Mouse (Mus musculus) adipocyte (in vitro differentiated cells): ENCODE data around the gene Glp2r.

Experiments
- DNase-seq: peaks from one replicate; pipeline ENCODE4 v3.0.0-alpha.2; 2016; ENCODE audit warnings: low spot score

Gene Glp2r

DNA sequence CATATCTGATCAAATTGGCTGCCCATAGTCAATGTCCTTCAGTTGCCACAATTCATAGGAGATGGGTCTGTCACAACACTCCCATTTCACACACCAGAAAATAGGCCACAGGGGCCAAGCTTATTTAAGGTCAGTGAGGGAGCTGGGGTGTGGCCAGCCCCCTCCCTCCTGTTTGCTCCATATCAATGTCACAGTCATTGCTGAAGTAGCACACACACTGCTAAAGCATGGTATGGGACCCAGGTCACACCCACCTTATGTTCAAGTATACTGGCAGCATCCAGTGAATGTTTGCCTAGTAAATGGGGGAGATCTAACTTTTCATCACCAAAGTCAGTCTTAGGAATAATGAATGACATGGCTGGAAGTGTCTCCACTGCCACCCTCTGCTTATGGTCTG is 42.2 kb downstream of the Glp2r start:
- no peak for DNase-seq

DNA sequence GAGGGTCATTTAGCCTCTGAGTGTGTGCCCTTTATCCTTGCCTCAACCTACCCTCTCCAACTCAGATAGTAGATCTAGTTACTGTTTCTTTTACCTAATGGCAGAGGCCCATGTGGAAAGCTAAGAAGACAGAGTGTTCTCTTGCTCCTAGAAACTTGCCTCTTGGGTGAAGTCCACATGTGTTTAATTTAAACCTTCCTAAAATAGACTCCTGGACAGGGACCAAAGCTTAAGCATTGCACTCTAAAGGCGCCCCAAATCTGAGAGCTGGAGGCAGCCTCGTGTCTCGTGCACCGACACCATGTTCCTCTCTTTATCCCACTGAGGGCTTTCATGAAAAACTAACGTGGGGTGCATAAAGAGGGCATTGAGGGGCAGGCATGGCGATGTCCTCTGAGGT is 43.9 kb downstream of the Glp2r start:
- DNase-seq = peak; percentile 8

DNA sequence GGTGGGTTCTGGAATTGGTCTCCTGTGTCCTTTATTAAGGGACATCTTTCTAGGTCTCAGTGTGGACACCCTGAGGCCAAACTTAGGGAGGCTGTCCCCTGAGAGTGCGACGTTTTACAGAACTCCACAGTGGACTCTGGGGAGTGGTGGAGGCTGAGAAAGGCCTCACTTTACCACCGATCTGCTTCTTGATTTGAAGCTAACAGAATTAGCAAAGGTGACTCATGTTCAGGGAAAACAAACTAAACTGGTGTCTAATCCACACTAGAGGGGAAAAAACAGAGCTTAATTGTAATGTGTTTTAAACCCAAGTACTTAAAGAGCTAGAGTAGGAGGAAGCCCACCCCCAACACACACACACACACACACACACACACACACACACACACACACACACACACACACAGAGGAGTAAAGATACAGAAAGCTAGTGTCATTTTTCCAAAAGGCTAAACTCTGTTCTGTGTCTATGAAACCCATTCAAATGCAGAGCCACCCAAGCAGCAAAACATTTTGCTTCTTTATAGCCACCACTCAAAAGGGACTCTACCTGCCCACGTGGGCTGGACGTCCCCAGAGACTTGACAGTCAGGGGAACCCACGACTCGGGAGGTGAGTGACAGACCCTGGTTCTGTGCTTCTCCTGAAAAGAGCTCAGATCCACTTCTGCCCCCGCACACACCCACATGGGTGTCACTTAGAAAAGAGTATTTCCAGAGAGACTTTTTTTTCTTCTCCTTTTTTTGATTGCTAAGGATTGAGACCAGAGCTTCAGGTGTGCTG is 47.5 kb downstream of the Glp2r start:
- no peak for DNase-seq

DNA sequence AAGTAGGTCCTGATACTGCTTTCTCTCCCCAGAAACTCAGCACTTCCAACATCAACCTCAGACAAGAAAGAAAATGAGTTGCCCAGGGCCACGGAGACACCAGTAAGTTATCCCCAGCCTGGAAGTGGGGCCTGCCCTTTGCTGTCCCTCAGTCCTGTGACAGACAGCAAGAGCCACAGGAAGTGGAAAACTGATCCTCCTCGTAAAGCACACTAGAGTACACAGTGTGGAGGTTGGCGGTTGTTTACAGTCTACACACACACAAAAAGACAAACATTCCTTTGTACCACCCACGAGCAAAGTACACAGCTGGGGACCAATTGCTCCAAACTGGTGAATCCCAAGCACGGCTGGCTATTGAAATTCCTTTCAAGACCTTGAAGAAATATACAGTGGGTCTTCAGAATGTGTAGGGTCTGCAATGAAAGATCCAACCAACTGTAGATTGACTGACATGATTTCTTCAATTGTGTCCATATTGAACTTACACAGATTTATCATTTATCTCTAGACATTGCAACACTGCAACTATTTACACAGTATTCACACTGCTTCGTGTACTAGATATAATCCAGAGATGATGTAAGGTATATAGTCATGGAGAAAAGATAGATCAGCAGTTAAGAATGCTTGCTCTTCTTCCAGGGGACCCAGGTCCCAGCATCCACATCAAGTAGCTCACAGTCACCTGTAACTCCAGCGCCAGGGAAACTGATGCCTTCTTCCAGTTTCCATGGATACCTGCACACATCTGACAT is 48.4 kb downstream of the Glp2r start:
- no peak for DNase-seq

DNA sequence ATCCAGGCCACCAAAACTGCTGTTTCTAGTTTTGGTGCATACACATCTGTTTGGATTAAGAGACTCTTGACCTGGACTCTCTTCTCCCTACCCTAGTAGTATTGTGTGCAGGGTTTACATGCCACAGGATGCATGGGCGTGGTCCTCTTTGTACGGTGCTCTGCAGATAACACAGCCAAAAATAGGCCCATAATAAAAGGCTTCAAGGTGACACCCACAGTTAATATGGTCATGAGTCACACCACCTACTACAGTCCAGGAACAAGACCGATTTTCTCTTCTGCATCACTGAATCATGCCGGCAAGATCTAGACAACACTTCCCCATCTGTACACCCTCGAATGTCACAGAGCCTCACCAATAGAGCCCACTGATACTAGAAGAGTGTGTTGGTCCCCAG is 49.5 kb downstream of the Glp2r start:
- DNase-seq = no peak

DNA sequence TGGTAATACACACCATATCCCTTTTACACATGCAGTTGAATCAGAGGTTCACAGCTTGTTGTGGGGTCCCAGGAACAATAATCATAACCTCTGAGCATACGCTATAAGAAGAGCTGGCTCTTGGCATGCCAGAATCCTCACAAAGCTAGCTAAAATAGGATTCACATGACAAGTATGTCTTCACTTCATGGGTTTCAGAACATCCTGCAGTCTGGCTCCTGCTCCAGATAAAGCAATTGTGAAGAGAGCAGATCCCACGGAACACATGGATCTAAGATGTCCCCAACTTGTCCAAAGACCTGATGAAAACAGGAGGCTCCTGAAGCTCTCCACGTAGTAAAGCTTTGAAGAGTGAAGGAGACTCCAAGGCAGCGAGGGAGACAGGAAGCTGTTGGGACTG is 55.6 kb downstream of the Glp2r start:
- no peak for DNase-seq

DNA sequence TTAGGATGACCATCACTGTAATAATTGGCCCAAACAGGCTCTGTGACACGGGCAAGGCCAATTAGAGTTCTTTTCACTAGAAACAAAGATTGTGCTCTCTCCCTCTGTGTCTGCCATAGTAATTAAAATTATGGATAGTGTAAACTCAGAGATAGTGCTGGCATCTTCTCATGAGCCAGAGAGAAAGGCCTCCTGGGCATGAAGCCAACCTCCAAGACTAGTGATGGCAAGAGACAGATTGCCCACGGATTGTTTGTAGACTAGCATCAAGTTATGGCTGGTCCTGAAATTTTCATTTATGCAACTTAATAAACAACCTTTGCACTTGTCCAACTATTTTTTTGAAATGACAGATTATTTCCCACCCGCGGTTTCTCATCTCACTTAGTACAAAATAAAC is 58.0 kb downstream of the Glp2r start:
- DNase-seq = peak; percentile 9

DNA sequence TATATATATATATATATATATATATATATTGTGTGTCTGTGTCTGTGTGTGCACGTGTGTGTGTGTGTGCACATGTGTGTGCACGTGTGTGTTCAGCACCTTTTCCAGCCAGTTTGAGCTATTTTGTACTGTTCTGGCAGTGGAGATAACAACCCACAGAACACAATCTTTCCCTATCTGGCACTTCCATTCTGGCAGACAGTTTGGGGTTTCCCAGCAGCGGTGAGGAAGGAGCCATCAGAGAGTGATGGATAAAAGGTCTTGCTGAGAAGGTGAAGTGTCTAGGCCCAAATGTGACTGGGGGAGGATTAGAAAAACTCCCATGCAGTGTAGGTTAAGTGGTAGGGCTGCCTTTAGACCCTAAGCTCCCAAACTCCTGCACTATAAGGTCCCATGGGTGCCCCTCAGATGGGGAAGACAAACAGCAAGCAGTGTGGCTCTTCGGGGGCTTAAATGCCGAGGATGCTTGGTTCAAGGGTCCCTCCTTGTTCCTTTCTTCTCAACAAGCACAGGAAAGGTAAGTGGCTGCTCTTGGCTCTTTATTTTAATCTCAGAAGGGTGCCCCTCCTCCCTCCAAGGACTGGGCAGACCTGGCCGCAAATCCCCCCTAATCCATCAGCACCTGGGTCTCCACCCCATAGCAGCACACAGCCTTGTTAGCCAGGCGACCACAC is 76.1 kb downstream of the Glp2r start, which contains the start of gene Rcvrn:
Gene Rcvrn (plus strand): TSS at position 624 of the 674 bp plus-strand sequence.
- no peak for DNase-seq

DNA sequence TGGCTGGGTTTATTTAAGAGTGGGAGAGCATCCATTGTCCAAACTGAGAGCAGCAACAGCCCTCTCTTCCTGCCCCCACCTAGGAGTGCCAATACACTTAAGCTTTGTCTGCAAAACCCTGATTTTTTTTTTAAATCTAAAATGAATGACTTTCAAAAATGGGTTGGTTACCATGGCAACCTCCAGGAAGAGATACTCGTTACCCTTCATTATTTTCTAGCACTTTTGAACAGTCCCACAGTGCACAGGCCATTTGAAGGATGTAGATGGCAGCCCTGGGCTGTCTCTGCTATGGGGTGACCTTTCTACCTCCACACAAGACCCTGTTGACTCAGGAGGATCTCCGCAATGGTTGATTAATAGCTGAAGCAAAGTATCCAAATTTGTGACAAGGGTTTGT is 84.8 kb downstream of the Glp2r start:
- DNase-seq = no peak

DNA sequence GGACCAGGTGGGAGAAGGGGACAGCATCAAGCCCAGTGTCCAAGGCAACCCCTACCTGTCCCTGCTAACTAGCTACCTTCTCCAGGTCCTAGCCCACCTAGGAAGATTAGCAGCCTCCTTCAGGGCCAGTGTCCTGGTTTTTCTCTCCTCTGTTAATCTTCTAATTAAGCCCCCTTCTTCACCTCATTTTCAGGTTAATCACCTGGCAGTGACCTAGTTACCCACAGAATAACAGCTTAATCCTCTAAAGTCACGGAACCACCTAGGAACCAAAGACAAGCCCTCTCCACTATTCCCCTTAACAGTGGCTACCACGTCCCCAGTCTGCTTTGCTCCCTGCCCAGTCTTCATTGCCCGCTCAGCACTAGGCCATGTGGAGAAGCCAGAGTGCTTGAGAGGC is 89.1 kb downstream of the Glp2r start:
- DNase-seq = no peak

DNA sequence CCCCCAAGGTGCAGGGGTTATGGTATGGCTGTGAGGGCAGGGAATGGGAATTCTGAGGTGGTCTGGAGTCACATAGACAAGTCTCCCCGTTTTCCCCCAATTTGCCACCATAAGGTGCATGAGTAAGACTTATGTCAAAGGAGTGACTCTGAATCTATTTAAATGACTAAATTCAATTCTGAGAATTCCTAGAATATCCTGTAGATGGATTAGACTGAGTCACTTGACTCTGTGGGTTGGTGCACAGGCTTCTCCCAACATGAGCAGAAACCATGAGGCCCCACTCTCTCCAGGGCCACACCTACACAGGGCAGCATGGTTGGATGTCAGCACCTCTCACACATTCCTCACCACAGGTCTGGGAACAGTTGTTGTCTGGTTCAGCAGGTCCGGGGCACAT is 91.0 kb downstream of the Glp2r start:
- no peak for DNase-seq

DNA sequence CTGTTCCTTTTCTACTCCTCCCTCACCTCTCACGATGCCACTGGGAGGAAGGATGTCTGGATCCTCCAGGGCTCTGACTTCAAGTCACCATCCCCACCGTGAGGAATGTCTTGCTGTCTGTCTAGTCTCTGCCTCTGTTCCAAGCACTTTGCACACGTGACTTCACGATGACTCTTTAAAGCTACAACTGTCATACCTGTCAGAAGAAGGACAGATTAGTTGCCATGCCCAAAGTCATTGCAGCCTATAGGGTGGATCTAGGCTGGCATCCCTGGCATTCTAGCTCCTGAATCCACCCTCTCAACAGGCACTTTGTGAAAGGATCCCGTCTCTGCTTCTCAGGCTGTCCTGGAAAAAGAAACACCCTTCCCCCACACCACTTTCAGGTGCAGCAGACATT is 91.7 kb downstream of the Glp2r start:
- no peak for DNase-seq

DNA sequence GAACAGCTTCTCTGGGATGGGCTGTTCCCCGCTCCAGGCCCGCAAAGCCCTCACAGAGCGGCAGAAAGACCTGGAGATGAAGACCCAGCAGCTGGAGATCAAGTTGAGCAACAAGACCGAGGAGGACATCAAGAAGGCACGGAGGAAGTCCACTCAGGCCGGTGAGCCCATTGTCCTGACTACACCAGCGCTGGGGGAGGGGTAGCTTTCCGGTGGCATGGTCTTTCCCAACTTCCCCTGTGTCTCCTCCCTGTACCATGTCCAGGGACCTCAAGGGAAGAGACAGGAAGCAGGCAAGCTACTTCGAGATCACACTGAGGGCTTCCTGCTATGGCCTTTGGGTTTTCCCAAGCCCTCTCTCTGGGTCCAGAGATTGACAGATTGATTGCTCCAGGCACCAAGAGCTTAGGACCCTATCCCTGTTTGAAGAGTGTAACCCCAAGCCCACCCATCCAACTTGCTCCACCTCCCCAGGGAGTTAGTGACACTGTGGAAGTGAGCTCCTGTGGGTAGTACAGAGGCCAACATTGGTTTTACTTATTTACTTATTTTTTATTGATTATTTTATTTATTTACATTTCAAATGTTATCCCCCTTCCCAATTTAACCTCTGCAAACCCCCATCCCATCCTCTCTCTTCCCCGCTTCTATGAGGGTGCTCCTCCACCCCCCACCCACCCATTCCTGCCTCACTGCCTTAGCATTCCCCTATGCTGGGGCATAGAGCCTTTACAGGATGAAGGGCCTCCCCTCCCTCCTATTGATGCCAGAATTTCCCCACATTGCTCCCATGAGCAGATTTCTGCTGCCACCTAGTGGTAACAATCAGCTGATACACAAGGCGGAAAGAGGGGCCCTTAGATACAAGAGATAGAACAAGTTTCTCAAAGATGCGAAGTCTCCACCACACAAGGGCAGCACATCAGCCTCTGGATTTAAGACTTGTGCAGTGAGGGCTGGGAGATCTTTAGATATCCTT is 95.1 kb downstream of the Glp2r start:
- peak; percentile 65 for DNase-seq

DNA sequence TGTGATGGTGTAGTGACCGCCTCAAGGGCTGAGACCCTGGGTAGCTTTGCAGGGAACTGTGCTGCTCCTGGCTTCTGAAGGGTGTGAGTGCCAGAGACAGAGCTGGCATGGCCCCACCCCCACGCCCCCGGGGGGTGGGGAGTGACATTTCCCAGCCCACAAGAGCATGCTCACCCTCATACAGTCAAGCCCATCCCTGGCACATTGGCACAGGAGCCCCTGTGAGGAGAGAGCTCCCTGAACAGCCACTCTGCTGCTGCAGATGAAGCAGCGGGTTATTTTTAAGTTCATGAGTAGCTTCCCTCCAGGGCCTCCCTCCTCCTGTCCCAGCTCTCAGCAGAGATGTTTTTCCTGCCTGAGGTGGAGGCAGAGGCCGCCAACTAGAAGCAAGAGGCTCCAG is 98.8 kb downstream of the Glp2r start:
- DNase-seq = no peak

DNA sequence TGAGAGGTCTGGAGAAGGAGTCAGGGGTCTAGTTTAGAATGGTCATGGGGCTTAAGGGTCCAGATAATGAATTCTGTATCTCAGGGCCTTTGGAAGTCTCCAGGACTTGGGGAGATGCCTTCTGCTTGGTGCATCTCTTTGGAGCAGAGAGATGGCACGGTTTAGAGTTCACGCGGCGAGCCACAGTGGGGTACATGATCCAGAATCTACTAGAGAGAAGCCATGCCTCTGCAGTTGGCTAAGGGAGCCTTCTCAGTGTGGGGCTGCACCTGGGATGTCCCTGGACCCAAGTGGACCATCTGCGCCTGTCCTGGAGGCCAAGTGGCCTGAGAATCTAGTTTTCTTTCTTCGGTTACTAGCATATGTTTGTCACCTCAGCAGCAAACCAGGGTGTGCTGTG is 100.9 kb downstream of the Glp2r start:
- no peak for DNase-seq

DNA sequence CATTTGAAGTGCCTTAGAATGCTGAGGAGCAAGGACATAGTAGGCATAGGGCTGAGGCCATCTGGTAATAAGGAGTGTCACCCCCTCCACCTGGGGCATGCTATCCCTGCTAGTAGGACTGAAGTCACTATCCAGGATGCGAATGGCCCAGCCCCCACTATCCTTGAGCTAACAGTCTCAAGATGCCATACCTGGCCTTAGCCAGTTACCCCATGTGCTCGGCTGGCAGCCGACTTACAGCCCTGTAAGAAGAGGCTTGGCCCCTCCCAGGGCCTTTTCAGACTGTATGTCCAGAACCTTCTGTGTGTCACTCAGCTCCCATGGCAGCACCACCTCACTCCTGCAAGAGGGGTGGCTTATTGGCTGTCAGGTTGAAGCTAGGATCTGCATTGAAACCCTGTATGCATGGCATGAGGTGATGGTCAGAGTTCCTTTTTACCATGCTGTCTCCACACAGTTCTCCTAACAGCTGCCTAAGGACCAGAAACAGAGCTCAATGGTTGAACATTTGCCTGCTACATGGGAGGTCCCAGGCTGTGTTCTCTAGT is 102.4 kb downstream of the Glp2r start:
- no peak for DNase-seq

DNA sequence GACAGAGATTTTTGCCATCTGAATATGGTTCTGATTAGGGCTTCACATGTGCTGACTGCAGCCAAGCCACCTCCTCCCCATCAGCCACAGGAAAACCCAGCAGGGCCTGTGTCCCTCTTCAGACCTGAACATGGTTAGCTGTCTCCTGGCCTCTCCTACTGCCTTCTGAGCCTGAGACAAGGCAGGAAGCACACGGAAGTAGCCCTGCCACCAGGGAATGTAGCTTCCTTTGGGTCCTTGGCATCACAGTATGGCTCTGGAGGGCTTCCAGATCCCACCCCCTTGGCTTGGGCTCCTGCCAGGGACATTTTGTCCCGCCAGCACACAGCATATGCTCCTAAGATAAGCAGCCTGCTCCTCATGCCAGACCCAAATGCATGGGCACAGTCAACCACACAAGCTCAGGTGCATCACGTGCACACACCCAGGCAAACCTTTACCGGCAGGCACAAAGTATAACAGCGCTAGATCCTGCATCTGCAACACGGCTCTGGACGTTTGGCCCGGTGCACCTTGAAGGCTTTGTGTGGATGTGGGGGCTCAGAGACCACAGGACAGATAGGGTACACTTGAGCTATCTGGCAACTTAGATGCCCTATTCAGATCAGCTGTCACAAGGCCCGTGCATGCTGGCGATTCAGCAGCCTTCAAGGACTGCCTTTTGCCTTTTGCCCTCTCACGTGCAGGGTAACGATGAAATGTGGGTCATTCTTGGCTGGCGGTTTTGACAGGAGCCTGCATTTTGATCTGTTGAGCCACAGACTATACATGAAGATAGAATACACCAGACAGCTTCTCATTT is 103.2 kb downstream of the Glp2r start:
- peak; percentile 24 for DNase-seq

DNA sequence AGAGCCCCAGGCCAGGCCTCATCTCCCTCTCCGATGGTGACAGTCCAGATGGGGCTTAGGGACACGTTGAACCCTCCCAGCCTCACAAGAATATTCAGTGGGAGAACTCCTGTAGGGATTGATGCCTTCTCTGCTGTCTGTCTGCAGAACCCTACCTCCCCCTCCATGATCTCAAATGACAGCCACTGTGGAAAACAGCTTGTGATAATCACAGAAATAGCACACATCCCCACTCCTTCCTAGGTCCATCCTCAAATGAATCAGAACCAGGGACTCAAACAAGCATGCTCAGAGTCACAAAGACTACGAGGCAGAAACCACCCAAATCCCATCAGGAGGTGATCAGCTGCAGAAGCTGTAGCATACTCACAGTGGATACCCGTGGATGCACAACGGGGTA is 104.8 kb downstream of the Glp2r start:
- DNase-seq = no peak

DNA sequence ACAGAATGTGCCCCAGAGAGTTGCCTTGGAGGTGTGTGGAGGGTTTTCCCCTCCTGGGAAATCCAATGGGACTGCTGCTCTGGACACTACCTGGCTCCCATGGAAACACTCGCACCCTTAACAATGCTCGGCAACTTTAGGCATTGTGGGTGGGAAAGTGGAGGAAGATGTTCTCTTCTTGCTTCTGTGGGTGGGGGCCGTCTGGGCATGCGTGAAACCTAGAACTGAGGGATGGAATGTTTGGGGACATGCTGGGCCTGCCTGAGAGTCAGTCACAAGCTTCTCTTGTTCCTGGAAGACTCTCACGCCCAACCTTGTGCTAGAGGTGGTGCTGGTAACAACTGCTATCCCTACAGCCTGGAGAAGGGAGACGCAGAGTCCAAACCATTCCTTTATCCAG is 106.0 kb downstream of the Glp2r start:
- DNase-seq = no peak

DNA sequence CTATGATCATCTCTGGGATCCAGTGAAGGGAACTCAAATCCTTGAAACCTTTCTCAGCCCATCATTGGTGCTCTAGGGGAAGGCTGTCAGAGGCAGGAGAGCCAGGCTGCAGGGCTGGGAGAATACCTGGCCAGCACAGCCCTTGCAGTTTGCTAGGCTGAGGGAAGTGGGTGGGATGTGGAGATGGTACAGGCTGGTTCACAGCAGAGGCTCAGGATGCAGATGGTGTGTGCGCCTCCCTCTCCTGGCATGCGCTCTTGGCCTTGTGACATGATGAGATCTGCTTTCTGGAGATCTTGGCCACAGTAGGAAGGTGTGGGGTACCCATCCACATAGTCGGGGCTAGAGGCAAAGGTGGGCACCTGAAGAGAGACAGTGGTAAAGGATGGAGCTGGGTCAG is 106.7 kb downstream of the Glp2r start:
- no peak for DNase-seq

DNA sequence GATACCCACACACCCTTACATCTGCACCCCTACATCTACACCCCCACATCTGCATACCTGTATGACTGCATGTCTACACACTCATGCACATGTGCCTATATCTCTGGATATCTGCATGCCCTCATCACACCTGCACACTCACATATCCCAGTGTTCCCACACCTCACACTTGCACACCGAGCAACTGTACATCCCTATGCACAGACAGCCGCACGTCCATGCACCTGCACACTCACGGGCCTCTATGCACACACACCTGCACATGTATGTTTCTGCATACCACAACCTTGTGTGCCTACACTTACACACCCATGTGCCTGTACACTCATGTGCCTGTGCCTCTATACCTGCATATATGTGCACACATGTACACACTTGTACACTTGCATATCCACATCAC is 107.5 kb downstream of the Glp2r start:
- DNase-seq = no peak
